Mouse (Mus musculus): ENCODE data around the gene Zfp536.
"Not testable (repeated sequence)": the region's sequence is repeated elsewhere in the genome, so short reads cannot be mapped to it uniquely, and the experiment has no call there.

Gene Zfp536

DNA sequence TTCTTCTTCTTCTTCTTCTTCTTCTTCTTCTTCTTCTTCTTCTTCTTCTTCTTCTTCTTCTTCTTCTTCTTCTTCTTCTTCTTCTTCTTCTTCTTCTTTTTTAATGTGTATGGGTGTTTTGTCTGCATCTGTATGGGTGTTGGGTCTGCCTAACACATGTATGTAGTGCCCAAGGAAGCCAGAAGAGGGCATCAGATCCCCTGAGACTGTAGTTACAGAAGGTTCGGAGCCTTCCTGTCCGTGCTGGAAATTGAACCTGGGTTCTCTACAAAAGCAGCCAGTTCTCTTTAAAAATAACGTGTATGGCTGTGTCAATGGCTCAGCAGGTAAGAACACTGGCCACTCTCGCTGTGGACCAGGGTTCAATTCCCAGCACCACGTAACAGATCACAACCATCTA lies 167.0 kb downstream of the Zfp536 start:
- in situ Hi-C loops (cut with MboI, MseI), result no loop called here

DNA sequence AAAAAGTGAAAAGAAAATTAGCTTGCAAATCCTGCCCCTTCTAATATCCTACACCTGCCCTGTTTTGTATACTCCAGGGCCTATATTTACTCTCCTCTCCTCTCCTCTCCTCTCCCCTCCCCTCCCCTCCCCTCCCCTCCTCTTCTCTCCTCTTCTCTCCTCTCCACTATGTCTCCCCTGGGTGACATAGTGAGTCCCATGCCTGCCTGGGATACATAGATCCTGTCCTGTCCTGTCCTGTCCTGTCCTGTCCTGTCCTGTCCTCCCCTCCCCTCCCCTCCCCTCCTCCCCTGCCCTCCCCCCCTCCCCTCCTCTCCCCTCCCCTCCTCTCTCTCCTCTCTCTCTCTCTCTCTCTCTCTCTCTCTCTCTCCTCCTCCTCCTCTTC lies 169.9 kb downstream of the Zfp536 start:
- in situ Hi-C loops (cut with MboI, MseI), result not testable (repeated sequence)

DNA sequence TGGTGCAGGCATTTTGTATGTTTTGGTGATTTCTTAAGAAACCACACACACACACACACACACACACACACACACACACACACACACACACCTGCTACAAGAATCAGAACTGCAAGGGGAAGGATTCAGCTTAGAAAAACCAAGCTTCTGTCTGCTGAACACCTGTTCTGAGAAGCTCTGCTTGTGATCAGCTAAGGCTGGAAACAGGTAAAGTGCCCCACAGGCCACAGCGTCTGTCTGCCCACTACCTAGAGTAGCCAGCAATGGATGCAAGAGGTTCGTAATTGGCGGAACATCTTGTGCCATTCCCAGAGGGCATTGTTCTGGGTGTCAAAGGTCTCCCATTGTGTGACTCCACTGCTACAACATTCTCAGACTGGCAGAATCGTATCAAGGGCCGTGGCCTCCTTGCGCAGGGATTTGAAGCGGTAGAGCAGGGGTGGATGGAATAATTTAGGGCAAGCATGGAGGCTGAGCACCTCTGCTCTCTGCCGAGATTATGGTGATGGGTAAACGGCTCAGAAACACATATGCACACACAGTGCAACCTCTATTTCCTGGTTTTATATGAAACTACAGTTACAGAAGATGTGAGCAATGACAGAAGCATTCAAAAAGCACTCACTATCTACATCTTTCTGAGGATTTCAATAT lies 170.4 kb downstream of the Zfp536 start:
- in situ Hi-C loops (cut with MboI, MseI), result no loop called here

DNA sequence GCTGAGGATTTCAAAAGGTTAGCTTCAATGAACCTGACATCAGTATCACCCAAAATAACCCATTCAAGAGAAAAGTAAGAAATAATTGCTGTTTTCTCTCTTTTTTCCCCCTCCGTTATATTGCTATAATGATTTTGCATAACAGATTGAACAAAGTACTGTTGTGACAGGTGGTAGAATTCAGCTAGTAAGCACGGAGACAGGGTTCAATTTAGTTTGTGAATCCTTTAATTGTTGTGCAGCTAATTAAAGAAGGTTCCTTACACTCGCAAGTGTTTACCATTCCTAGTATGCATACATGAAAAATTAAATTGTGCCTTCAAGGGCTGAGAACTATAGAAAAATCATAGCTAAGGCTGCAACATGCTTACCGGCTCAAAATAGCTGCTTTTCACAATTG lies 173.1 kb downstream of the Zfp536 start:
- in situ Hi-C loops (cut with MboI, MseI), result no loop called here

DNA sequence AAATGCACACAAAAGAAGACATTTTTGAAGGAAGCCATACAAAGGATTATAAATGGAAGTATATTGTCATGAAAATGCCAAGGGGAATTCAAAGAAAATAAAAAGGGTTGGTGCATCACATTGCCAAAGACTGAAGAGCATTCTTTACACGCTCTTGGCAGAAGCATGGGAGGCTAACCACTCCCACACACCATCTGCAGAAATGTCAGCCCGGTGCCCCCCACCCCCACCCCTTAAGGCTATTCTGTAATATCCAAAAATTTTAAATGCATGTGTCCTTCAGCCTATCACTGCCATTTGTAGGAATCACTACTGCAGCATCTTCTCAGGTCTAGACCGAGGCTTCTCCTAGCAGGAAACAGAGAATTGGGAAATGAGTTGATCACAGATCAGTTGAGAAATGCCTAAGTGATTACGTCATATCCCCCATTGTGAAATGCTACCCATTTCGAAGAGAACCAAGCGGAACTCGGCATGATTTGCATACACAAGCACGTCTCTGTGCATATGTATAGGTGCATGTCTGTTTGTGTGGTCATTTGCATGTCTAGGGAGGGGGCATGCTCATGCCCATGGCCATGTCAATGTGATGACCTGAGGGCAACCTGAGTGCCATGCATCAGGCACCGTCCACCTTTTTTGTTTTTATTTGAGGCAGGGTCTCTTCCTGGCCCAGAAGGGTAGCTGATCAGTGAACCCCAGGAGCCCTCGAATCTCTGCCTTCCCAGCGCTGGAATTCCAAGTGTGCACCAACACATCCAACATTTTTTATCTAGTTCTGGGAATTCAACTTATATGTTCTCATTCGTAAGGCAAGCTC lies 179.0 kb downstream of the Zfp536 start:
- in situ Hi-C loops (cut with MboI, MseI), result no loop called here

DNA sequence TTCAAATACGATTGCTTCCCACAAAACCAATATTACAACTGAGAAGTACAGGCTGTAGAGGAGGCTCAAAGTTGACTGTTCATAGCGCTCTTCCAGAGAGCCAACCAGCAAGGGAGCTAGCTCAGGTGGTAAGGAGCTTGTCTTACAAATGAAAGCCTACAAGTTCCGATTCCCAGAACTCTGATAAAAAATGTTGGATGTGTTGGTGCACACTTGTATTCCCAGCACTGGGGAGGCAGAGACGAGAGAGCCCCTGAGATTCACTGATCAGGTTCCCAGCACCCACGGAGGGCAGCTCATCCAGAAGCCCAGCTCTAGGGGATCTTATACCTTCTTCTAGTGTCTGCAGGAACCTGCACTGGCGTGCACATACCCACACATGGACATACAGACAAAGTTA lies 179.9 kb downstream of the Zfp536 start:
- in situ Hi-C loops (cut with MboI, MseI), result no loop called here

DNA sequence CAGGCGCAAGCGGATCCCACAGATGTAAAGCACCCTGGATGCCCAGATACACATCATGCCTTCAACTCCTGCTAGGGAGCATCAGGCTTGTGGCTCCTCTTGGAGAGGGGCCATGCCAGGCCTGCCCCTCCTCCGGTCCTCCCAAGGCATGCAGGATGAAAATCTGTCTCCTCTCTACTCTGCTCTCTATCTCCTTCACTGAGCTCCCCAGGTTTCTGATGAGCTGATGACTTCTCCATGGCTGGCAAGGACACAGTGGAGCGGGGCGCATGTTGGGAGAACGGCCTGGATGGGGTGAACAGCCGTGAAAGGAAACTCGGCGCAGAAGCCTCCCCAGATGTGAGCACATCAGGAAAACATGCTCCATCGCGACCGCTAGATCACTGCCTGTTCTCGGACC lies 186.7 kb downstream of the Zfp536 start:
- in situ Hi-C loops (cut with MboI, MseI), result no loop called here

DNA sequence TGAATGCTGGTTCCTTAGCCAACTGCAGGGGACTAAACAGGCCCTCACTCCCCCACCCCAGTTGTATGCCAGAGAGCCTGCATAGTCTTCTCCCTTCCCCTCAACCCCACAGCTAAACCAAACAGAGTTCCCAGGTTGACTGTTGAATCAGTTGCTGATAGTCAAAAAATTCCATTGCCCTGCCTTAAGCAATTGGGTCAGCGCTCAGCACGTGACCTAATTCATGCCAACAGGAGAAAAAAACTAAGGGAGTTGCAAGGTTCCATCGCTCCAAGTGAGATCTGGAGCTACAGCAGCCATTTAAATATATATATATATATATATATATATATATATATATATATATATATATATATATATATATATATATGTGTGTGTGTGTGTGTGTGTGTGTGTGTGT lies 192.2 kb downstream of the Zfp536 start:
- in situ Hi-C loops (cut with MboI, MseI), result no loop called here

DNA sequence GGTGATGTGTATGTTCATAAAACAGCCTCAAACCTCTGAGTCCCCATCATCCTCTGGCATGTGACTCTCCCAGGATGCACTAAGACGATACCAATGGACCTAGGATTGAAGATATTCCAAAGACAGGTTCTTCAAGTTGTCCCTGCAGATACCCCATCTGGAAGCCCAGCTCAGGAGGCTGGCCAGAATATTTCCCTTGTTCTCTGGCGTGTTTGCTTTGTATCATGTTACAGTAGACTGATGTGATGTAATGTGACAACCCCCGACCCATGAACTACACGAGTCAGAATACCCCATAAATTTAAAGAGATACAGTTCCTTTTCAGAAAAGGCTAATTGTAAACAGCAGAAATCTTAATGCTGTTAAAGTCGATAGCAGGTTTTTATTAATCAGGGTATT lies 192.9 kb downstream of the Zfp536 start:
- in situ Hi-C loops (cut with MboI, MseI), result no loop called here

DNA sequence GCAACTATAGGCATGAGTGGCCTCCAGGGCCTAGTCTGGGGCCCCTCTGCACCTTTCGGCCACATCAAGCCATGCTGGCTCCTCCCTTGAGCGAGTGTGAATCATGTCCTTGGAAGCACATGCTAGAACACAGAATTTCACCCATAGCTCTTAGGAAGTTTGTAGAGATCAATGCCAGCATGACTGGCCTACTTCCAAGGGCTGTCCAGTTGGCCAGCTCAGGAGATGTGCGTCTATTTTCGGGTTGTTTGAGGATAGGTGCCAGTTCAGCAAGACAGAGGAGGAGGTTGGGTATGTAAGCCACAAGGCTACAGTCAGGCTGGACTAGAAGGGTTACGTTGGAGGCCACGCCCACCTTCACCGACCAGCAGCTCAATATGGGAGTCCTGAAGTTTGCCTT lies 201.4 kb downstream of the Zfp536 start:
- in situ Hi-C loops (cut with MboI, MseI), result no loop called here

DNA sequence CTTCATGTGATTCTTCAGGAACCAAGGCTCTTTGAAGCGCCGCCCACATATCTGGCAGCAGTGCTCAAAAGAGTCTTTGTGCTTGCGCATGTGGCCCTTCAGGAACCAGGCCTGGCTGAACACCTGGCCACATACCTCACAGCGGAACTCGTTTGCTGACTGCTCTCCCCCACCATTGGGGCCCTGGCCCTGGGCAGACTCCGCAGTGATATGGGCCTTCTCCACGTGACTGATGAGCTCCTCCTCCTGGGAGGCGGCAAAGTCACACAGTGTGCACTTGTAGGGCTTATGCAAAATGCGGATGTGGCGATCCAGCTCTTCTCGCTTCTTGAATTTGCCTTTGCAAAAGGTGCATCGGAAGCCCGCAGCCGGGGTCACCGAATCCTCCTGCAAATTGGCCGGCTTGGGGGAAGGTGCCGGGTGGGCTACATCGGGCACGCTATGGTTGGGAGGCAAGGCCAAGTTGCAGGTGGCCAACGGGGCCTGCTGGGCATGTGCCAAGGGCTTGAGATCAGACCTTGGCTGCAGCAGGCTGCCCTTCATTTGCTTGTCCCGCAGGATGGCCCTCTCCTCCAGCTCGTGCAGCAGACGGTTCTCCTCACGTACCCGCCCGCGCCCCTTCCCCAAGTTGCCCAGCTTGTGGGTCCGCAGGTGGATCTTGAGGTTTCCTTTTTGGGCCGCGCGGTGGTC lies 204.5 kb downstream of the Zfp536 start:
- in situ Hi-C loops (cut with MboI, MseI), result no loop called here

DNA sequence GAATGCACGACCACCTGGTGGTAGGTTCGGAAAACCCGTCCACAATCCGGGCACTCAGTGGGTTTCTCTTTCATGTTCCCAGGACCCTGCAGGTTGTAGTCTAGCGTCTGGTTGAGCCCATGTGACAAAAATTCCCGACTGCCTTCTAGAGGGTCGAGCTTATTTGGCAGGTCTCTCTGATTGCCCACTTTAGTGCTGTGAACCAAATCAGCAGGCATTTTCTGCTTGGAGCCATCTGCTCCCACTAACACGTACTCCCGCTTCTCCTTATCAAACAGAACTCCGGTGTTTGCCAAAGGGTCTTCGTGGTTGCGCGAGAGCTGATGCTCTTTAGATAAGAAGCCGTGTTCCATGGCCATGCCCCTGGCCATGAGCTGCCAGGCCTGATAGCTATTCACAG lies 205.4 kb downstream of the Zfp536 start:
- in situ Hi-C loops (cut with MboI, MseI), result no loop called here

DNA sequence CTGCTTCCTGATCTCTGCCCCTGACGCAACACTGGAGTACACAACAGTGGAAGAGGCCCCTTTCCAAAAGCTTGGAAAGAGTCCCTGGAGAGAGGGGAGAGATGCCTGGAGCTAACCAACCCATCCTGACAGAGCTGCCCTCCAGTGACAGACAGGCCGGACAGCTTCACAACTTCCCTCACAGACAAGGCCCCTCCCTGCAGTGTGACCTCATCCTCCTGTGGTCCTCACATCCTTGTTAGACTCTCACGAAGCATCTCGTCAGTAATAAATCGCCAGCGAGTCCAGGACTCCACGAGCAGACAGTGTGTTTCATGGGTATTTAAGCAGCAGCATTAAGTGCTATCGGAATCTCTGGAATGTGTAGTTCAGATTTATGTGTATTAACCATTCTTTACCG lies 207.4 kb downstream of the Zfp536 start:
- in situ Hi-C loops (cut with MboI, MseI), result no loop called here

DNA sequence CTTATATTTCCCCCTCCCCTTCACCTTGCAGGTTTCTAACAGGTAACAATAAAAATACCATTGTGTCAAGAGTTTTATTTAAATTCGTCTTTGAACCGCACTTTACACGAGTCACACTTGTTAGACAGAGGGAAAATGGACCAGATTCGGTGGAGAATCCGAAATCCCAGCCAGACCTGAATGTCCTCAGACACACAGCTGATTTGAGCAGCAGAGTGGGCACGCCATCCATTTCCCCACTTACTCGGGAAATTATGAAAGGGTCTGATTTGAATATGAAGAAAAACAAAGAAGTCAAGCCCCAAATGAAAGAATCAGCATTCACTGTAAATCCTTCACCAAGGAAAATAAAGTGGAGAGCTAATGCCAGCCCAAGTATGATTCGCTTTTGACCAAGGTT lies 208.1 kb downstream of the Zfp536 start:
- in situ Hi-C loops (cut with MboI, MseI), result no loop called here

DNA sequence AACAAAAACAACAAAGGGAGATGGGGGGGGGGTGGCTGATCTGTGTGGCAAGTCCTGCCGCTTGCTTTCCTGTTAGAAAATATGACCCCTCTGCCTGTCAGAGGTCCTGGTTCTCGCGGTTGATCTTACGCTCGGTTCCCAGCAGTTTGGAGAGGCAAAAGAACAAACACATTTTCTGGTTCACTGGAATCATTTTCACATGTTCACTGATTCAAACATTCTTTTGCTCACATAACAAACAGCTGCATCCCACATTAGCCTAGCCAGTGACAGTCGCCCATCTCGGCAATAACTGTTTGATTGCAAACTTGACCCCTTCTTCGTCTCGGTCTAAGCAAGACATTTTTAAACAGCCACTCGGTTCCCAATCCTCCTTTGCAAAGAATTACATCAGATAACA lies 208.8 kb downstream of the Zfp536 start:
- in situ Hi-C loops (cut with MboI, MseI), result no loop called here

DNA sequence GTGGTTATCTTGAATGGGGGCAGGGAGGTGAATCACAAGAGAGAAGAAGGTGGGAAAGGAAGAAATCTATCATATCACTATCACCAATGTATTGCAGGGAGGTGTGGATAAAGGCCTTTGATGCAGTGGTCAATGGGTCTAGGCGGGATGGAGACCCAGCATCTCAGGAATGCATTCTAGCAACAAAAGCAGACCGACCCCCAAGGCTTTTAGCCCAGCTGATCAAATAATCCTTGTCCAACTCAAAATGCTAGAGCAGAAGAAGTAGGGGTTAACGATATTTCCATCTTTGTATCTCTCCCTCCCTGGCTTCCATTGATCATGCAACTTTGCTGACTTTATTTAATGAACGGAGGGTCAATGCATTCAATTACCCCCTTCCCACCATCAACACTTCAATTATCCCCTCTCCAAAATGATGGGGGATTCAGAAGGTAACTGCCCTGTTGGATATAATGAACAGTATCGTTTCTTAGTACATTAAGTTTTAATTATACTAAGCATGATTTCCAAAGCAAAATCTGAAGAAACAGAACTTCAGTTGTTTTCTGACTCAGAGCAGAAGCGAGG lies 209.5 kb downstream of the Zfp536 start:
- in situ Hi-C loops (cut with MboI, MseI), result no loop called here

DNA sequence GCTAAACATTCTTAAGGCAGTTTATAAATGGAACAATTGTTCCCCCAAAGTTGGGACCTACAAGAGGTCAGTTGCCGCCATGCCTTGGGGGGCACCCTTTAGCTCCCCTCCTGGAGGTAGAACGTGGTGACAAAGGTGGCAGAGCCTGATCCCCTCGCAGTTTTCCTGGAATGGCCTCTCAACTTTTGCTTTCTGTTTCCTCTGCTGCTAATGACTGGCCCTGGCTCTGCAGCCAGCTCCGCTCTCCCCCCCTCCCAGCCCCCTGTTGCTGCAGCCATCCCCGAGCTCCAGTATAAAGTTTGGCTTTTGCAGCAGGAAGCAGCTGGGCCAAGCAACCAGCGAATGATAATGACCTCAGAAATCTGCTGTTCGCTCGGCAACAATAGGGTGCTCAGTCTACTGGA lies 210.3 kb downstream of the Zfp536 start:
- in situ Hi-C loops (cut with MboI, MseI), result no loop called here

DNA sequence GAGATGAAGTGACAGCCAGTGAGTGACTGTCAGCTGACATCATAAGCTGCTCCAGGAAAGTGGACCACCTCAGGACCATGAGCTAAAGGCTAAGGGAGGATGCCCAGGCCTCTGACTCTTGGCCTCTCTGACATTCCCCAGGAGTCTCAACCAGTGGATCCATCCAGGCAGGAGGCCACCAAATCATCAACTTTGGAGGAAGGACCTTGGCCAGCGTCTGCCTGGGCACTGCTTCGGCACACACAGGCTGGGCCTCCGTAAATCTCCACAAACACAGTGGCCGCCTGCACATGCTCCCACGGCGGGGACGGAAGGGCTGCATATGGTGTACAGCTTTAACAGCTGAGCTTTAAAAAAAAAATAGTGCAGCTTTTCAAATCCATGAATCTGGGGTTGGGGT lies 210.9 kb downstream of the Zfp536 start:
- in situ Hi-C loops (cut with MboI, MseI), result no loop called here

DNA sequence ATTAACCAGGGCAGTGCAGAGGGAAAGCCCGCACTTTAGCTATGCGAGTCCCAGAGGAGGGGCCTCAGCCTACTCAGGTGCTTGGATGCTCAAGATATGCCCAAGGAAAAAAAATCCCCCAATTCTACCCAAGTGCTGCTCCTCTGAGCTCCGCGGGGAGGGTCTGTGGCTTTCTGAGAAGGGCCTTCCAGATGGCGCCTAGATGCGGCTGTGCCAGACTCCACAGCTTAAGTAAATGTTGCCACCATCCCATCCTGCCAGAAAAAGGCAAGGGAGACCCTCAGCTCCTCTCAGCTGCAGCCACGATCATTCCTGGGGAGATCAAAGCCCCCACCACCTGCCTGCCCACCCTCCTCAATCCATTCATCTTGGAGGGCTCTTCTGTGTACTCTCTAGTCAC lies 212.9 kb downstream of the Zfp536 start:
- in situ Hi-C loops (cut with MboI, MseI), result no loop called here

DNA sequence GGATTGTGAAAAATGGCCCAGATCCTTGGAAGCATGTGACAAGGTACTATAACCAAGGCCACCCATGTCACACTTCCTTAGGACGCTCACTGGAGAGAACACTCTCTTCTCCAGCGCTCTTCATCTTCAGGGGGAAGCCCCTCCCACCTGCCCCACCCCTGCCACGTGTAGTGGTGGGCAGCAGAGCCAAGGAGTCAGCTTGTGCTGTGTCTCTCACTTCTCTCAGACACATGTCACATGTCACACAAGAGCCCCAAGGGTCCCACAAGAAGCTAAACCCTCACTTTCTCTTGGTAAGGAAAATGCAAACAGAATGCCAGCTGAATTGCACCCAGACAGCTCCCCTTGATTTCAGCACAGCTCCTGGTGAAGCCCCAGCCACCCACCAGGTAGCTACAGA lies 213.6 kb downstream of the Zfp536 start:
- in situ Hi-C loops (cut with MboI, MseI), result no loop called here

DNA sequence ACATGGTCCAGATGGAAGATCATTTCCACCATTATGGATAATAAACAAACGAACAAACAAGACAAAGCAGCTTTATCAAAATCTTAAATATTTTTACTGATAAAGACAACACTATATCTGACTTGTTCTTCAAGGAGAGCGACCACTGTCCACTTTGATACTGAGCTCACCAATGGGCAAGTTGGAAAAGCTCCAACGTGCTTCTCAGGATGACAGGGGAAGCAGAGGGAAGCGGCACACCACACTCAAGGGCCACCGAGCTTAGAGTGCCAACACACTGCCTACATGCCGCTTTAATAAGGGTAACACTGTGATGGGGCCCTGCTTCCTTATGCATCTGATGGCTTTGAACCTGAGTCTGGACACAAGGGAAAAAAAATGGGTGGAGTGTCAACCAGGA lies 214.1 kb downstream of the Zfp536 start:
- in situ Hi-C loops (cut with MboI, MseI), result no loop called here

DNA sequence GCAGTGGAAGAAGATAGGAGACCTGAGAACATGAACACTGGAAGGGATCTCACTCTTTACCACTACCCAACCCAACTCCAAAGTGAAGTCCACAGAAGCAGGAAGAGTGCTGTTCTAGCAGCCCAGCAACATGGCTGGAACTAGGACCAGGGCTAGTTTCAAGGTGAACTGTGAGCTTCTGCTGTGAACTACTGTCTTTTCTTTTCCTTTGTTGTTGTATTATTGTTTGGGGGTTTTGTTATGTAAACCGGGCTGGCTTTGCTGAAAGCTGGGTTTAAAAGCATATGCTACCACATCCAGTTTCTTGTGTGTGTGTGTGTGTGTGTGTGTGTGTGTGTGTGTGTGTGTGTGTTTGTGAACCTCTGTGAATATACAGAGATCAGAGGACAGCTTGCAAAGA lies 216.6 kb downstream of the Zfp536 start:
- in situ Hi-C loops (cut with MboI, MseI), result no loop called here

DNA sequence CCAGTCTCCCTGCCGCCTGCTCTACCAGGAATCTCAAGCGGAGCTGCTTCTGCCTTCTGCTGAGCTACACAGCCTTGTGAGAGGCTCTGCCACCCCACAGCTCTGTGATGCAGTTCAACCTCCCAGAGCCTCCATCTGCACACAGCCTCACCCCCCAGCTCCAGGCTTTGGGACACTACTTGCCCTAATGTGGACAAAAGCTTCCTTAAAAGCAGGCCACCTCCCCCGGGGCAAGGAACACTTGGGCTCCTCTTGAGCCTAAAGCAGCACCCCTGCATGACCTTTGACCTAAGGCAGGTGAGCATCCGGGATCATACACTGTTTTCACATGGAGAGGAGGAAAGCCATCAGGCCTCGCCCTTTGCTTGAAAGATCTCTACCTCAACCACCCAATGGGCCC lies 219.0 kb downstream of the Zfp536 start:
- in situ Hi-C loops (cut with MboI, MseI), result no loop called here

All from T-helper 2 cell (primary cell).